Mouse (Mus musculus): ENCODE measurements at regions not wholly inside any gene's neighbourhood (a gene's known extent, or its start where the extent isn't known, plus 50 kb on each side); places are given as distances from the start of the nearest gene placed in this dataset.

- no peak overlapping the region for H3K4me2 ChIP-seq
- no peak for ATAC-seq (ENCODE audit: borderline replicate concordance, extremely low read depth, low FRiP score, low TSS enrichment)
- H3K4me1 ChIP-seq: no peaks in the 10 kb centered on the region
- H3K9me3 ChIP-seq: no peaks in the 10 kb centered on the region
- no peak overlapping the region for H3K27ac ChIP-seq
- H3K9ac ChIP-seq: no peak overlapping the region
- 70% methylated on average over 2 of the region's 2 CpGs for WGBS
- H3K36me3 ChIP-seq: no peaks in the 10 kb centered on the region
- H3K4me3 ChIP-seq: no peak overlapping the region
- H3K27me3 ChIP-seq: no peaks in the 10 kb centered on the region
Measured at GRCm38 (mm10) chr2:57772315-57772714, 225.4 kb upstream of the Galnt5 start.

- Histone ChIP-seq H3K9ac (no peak overlapping the region), H3K4me1 (no peaks in the 10 kb centered on the region), H3K36me3 (no peaks in the 10 kb centered on the region), H3K9me3 (no peaks in the 10 kb centered on the region), H3K4me2 (no peak overlapping the region), H3K4me3 (no peak overlapping the region), H3K27ac (no peak overlapping the region), H3K27me3 (no peaks in the 10 kb centered on the region)
- 82% methylated on average over 5 of the region's 5 CpGs for WGBS
- ATAC-seq (ENCODE audit: borderline replicate concordance, extremely low read depth, low FRiP score, low TSS enrichment): no peak
Measured at GRCm38 (mm10) chr2:57776154-57776553, 221.5 kb upstream of the Galnt5 start.

GRCm38 (mm10) chr2:57780836-57781235 is 216.8 kb upstream of the Galnt5 start:
- Histone ChIP-seq H3K4me2 (no peak overlapping the region), H3K4me1 (no peaks in the 10 kb centered on the region), H3K9ac (no peak overlapping the region), H3K36me3 (no peaks in the 10 kb centered on the region), H3K9me3 (no peaks in the 10 kb centered on the region), H3K27me3 (no peaks in the 10 kb centered on the region), H3K4me3 (no peak overlapping the region), H3K27ac (no peak overlapping the region)
- whole genome bisulfite sequencing: 90% methylated on average over 1 of the region's 1 CpGs
- no peak for ATAC-seq (ENCODE audit: borderline replicate concordance, extremely low read depth, low FRiP score, low TSS enrichment)

- no peak for ATAC-seq (ENCODE audit: borderline replicate concordance, extremely low read depth, low FRiP score, low TSS enrichment)
- WGBS: 79% methylated on average over 8 of the region's 8 CpGs
- no peaks in the 10 kb centered on the region for H3K27me3 ChIP-seq
- no peaks in the 10 kb centered on the region for H3K36me3 ChIP-seq
- no peak overlapping the region for H3K9ac ChIP-seq
- H3K27ac ChIP-seq: no peak overlapping the region
- H3K4me3 ChIP-seq: no peak overlapping the region
- no peaks in the 10 kb centered on the region for H3K9me3 ChIP-seq
- H3K4me2 ChIP-seq: no peak overlapping the region
- H3K4me1 ChIP-seq: no peaks in the 10 kb centered on the region
Measured at GRCm38 (mm10) chr2:57793519-57794296, 204.0 kb upstream of the Galnt5 start.

GRCm38 (mm10) chr2:57799279-57799678 is 198.4 kb upstream of the Galnt5 start:
- 50% methylated on average over 2 of the region's 2 CpGs for WGBS

GRCm38 (mm10) chr2:57807911-57808310 is 189.8 kb upstream of the Galnt5 start:
- Histone ChIP-seq H3K9me3 (no peaks in the 10 kb centered on the region), H3K4me3 (no peak overlapping the region), H3K9ac (no peak overlapping the region), H3K4me2 (no peak overlapping the region), H3K36me3 (no peaks in the 10 kb centered on the region), H3K27ac (no peak overlapping the region), H3K27me3 (no peaks in the 10 kb centered on the region), H3K4me1 (no peaks in the 10 kb centered on the region)
- 51% methylated on average over 1 of the region's 1 CpGs for whole genome bisulfite sequencing
- ATAC-seq (ENCODE audit: borderline replicate concordance, extremely low read depth, low FRiP score, low TSS enrichment): no peak

More at GRCm38 (mm10) chr2:57799279-57799678, 198.4 kb upstream of the Galnt5 start:
- H3K27me3 ChIP-seq: no peaks in the 10 kb centered on the region
- no peak overlapping the region for H3K4me2 ChIP-seq
- no peak overlapping the region for H3K27ac ChIP-seq
- no peaks in the 10 kb centered on the region for H3K4me1 ChIP-seq
- H3K4me3 ChIP-seq: no peak overlapping the region
- no peak overlapping the region for H3K9ac ChIP-seq
- H3K36me3 ChIP-seq: no peaks in the 10 kb centered on the region
- ATAC-seq (ENCODE audit: borderline replicate concordance, extremely low read depth, low FRiP score, low TSS enrichment): no peak
- no peaks in the 10 kb centered on the region for H3K9me3 ChIP-seq

GRCm38 (mm10) chr2:57812996-57813395 is 184.7 kb upstream of the Galnt5 start:
- Histone ChIP-seq H3K9ac (no peak overlapping the region), H3K4me3 (no peak overlapping the region), H3K4me2 (no peak overlapping the region), H3K4me1 (no peaks in the 10 kb centered on the region), H3K36me3 (no peaks in the 10 kb centered on the region), H3K27me3 (no peaks in the 10 kb centered on the region), H3K9me3 (no peaks in the 10 kb centered on the region), H3K27ac (no peak overlapping the region)
- WGBS: 73% methylated on average over 1 of the region's 1 CpGs
- no peak for ATAC-seq (ENCODE audit: borderline replicate concordance, extremely low read depth, low FRiP score, low TSS enrichment)

GRCm38 (mm10) chr2:57820343-57820742 is 177.3 kb upstream of the Galnt5 start:
- no peak overlapping the region for H3K9ac ChIP-seq
- no peaks in the 10 kb centered on the region for H3K36me3 ChIP-seq
- no peak overlapping the region for H3K27ac ChIP-seq
- H3K4me1 ChIP-seq: no peaks in the 10 kb centered on the region
- no peak overlapping the region for H3K4me3 ChIP-seq
- H3K27me3 ChIP-seq: no peaks in the 10 kb centered on the region
- WGBS: 70% methylated on average over 2 of the region's 2 CpGs
- no peak overlapping the region for H3K4me2 ChIP-seq
- no peak for ATAC-seq (ENCODE audit: borderline replicate concordance, extremely low read depth, low FRiP score, low TSS enrichment)
- no peaks in the 10 kb centered on the region for H3K9me3 ChIP-seq

GRCm38 (mm10) chr2:57820923-57821322 is 176.8 kb upstream of the Galnt5 start:
- no peak overlapping the region for H3K4me2 ChIP-seq
- no peaks in the 10 kb centered on the region for H3K4me1 ChIP-seq
- no peaks in the 10 kb centered on the region for H3K9me3 ChIP-seq
- no peak overlapping the region for H3K9ac ChIP-seq
- H3K27me3 ChIP-seq: no peaks in the 10 kb centered on the region
- ATAC-seq (ENCODE audit: borderline replicate concordance, extremely low read depth, low FRiP score, low TSS enrichment): no peak
- no peak overlapping the region for H3K4me3 ChIP-seq
- H3K36me3 ChIP-seq: no peaks in the 10 kb centered on the region
- no peak overlapping the region for H3K27ac ChIP-seq
- 84% methylated on average over 1 of the region's 1 CpGs for WGBS

- Histone ChIP-seq H3K27ac (no peak overlapping the region), H3K36me3 (no peaks in the 10 kb centered on the region), H3K9me3 (no peaks in the 10 kb centered on the region), H3K4me1 (no peaks in the 10 kb centered on the region), H3K27me3 (no peaks in the 10 kb centered on the region), H3K9ac (no peak overlapping the region), H3K4me3 (no peak overlapping the region), H3K4me2 (no peak overlapping the region)
- ATAC-seq (ENCODE audit: borderline replicate concordance, extremely low read depth, low FRiP score, low TSS enrichment): no peak
- WGBS: 71% methylated on average over 2 of the region's 2 CpGs
Measured at GRCm38 (mm10) chr2:57828284-57828683, 169.4 kb upstream of the Galnt5 start.

GRCm38 (mm10) chr2:57832565-57833355 is 164.9 kb upstream of the Galnt5 start:
- WGBS: 36% methylated on average over 12 of the region's 12 CpGs
- no peak overlapping the region for H3K4me2 ChIP-seq
- no peak for ATAC-seq (ENCODE audit: borderline replicate concordance, extremely low read depth, low FRiP score, low TSS enrichment)
- no peaks in the 10 kb centered on the region for H3K9me3 ChIP-seq
- no peak overlapping the region for H3K27ac ChIP-seq
- H3K36me3 ChIP-seq: no peaks in the 10 kb centered on the region
- H3K9ac ChIP-seq: no peak overlapping the region
- no peaks in the 10 kb centered on the region for H3K27me3 ChIP-seq
- H3K4me3 ChIP-seq: no peak overlapping the region
- no peaks in the 10 kb centered on the region for H3K4me1 ChIP-seq

- no peak overlapping the region for H3K27ac ChIP-seq
- ATAC-seq (ENCODE audit: borderline replicate concordance, extremely low read depth, low FRiP score, low TSS enrichment): no peak
- H3K4me3 ChIP-seq: no peak overlapping the region
- no peak overlapping the region for H3K9ac ChIP-seq
- H3K4me2 ChIP-seq: no peak overlapping the region
- no peaks in the 10 kb centered on the region for H3K27me3 ChIP-seq
- no peaks in the 10 kb centered on the region for H3K36me3 ChIP-seq
- WGBS: 23% methylated on average over 1 of the region's 1 CpGs
- H3K9me3 ChIP-seq: no peaks in the 10 kb centered on the region
- H3K4me1 ChIP-seq: no peaks in the 10 kb centered on the region
Measured at GRCm38 (mm10) chr2:57845135-57845534, 152.5 kb upstream of the Galnt5 start.
